Mouse (Mus musculus) bone marrow, adult 2 months (tissue): ENCODE measurements around the gene Rspry1.

ENCODE experiments used
- CTCF ChIP-seq: fragments of 200-500 bp; IDR thresholded peaks from 2 replicates; pipeline ENCODE4 v1.5.1; 2011; ENCODE audit warnings: low read length, control low read depth; ENCODE audit not compliant: control insufficient read depth, insufficient read depth
- POLR2A ChIP-seq: fragments of 200-500 bp; IDR thresholded peaks from 2 replicates; pipeline ENCODE4 v1.6.1; 2011; ENCODE audit warnings: low read depth, mild to moderate bottlenecking, control low read depth, low read length, borderline replicate concordance; ENCODE audit not compliant: control insufficient read depth

DNA sequence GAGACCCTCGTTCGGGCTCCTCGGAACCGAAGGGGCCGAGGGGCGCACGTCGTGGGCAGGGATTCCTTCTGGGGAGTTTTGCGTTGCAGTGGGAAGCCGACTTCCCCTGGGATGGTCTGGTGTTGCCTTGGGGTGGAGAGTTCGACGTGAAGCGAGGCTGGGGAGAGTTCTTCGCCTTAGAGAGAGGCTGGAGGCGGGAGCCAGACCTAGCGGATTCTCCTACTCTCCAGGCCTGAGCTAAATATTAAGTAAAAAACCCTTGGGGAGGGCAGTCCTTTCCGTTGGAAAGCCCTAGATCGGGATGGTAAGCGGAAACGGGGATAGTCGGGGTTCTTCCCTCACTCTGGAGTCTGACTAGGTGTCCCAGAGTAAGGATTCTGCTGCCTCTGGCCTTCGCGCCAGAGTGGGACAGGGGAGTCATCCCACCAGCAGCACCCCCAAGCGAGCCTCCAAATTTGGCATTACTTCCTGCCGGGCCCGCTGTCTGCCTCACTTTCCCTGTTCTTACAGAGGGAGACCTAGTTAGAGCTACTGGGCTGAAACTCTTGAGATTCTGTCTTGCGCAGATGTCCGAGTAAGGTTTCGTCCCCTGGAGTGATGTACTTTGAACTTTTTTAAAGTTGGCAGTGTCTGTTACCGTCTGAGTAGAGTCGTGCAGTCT lies 864 bp downstream of the Rspry1 start:
- no peak for TF ChIP-seq POLR2A
- no peak for TF ChIP-seq CTCF
